Mouse (Mus musculus): Measurements from ENCODE around the gene Scn3b.

GRCm38 (mm10) chr9:40294210-40294609 is 25.2 kb downstream of the Scn3b start:
- no peak for TF ChIP-seq TAL1 (IDR thresholded peaks at IDR 0.05; ENCODE audit: low read length)
- no peak for TF ChIP-seq GATA1 (IDR thresholded peaks at IDR 0.05; ENCODE audit: low read length)
